Mouse (Mus musculus): Measurements from ENCODE around the gene Rpp25. TPM values are rescaled to one million over a fixed set of nuclear protein-coding genes. Genes with fewer than 3 reads are reported as not detected.

Gene Rpp25
- total RNA-seq (2015; ENCODE audit: low replicate concordance) (not detected in 2 replicates), total RNA-seq (2017; ENCODE audit: low replicate concordance) (not detected in 2 replicates)

DNA sequence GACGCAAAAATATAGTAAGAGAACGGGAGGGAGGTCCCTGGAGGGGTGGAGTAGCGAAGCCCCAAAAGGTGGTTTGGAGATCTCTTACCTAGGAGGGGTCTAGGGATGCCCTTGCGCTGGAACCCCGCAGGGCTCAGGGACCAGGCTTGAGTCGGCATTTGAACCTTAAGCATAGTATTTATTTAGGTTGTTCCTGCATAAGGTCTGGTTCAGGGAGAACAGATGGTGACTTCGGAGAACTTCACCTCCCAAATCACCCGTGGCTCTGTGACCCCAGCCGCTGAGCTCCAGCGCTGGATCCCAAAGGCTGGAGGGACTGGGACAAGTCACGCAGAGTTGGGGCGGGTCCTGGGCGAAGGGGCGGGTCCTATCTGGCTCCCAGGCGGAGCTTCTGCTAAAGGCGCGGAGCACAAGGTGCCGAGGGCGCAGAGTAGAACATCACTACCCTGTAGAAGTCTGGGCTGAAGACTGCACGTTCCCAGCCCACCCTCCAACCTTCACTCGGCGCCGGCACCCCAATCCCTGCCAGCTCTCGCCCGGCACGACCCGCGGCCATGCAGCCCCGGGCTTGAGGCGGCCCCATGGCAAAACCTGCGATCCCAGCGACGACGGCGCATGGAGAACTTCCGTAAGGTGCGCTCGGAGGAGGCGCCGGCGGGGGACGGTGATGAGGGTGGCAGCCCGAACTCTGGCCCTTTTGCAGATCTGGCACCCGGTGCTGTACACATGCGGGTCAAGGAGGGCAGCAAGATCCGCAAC lies at the start of gene Rpp25:
Gene Rpp25, plus strand, starts transcription at position 405 of the 759 bp plus-strand sequence.
- no peak for ATAC-seq (replicated peaks; ENCODE audit: low FRiP score, poor library complexity, severe bottlenecking)

DNA sequence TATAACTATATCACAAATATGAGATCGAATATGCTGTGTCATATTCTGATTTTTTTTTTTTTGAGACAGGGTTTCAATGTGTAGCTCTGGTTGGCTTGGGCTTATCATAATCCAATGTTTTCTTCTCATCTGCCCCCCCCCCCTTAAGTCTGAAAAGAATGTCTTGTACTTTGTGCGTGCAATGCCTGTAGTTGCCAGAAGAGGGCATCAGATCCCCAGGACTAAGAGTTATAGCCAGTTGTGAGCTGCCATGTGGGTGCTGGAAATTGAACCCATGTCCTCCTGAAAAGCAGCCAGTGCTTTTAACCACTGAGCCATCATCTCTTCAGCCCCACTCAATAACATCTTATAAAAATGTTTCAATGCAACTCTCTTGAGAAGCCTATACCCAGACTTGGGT lies 44.1 kb upstream of the Rpp25 start:
- peak; percentile 61; the same call in 1 of the 2 replicates for ATAC-seq (replicated peaks; ENCODE audit: low FRiP score, poor library complexity, severe bottlenecking)

DNA sequence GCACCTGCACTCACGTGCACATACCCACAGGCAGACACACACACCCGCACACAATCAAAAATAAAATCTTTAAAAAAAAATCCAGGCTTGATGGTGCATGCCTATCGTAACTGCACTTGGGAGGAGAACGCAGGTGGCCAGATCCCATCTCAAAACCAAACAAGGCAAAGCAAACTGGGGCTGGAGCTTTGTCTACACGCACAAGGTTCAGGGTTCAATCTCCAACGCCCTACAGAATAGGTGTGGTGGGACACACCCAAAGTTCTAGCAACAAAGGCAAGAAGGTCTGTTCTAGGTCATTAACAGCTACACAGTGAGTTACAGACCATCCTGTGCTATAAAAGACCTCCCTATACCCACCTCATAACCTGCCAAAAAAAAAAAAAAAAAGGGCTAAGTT lies 41.0 kb upstream of the Rpp25 start:
- ATAC-seq (replicated peaks; ENCODE audit: low FRiP score, poor library complexity, severe bottlenecking) = no peak

DNA sequence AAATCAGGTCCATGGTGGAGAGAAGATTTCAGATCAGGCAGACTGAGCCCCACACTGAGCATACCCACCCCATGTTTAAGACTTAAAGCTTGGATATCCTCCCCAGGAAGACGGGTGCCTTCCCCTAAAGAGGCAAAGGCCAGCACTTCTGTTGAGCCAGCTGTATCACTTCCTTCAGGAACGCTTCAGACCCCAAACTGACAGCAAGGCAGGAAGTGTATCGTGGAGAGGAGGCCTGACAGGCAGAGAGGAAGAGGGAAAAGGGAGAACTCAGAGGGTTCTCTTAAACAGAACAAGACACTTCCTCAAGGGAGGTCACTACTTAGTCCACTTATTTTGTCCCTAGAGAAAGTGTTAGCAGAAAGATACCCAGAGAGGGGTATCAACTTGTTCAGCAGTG lies 37.7 kb upstream of the Rpp25 start:
- ATAC-seq (replicated peaks; ENCODE audit: low FRiP score, poor library complexity, severe bottlenecking) = no peak

DNA sequence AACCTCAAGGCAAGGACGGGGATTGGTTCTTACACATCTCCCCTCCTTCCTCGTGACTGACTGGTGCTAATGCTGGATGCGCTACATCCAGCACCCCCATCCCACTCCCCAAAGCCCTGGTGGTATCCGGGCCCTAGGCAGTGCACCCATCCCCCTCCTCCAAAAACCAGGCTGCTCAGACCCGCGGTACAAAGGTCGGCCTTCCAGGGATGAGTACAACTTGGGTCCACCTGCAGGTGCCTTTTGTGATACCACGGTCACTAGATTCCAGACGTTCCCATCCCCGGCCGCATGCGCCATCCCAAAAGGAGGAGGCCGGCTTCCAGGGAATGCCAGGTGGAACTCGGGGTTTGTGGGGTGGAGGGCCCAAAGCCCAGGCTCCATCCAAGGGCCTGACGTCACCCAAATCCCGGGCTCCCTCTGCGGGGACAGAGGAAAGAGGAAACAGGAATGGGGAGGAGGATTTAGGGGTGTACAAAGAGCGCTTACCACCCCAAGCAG lies 36.5 kb upstream of the Rpp25 start:
- ATAC-seq (replicated peaks; ENCODE audit: low FRiP score, poor library complexity, severe bottlenecking) = no peak

DNA sequence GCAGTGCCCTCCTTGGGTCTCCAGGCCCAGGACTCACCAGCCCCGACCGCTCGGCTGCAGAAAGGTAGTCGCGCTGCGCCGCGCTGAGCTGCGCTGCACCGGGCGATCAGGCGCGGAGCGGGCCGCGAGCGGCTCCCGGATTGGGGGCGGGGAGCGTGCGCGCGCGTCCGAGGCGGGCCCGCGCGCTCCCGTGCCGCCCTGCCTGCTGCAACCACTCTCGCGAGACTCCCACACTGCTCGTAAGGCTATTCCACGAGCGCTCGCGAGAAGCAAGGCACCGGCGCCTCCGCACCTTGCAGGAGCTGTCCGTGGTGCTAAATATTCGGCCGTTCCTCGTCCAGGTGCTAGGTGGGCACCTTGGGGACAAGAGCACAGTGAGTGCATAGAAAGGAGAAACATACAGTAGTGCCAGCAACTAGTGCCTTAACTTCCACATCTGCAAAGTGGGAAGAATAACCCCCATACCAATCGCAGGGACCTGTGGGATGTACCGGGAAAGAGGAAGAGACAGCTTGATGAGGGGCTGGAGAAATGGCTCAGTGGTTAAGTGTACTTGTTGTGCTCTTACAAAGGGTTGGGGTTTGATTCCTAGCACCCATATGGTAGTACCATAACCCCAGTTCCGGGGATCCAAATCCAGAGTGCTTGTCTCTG lies 35.8 kb upstream of the Rpp25 start, which contains the start of gene Scamp5:
Gene Scamp5, minus strand, starts transcription at position 165 of the 654 bp plus-strand sequence.
- ATAC-seq (replicated peaks; ENCODE audit: low FRiP score, poor library complexity, severe bottlenecking) = no peak

DNA sequence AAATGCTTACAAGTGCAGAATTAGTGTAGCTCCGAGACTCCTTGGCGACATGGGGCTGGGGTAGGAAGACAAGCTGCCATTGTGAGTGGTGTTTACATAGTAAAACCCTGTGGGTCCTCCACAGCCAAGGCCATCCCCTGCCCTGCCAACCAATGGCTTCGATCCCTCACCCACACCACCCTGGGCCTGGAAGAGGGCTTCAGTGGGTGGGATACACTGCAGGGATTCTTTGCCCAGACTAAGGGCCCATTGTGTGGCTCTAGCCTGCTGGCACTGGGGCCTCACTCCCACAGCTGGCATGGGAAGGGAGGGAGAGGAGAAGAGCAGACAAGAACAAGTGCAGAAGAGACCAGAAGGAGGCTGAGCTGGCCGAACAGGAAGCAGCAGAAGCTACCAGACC lies 34.9 kb upstream of the Rpp25 start:
- ATAC-seq (replicated peaks; ENCODE audit: low FRiP score, poor library complexity, severe bottlenecking) = no peak

DNA sequence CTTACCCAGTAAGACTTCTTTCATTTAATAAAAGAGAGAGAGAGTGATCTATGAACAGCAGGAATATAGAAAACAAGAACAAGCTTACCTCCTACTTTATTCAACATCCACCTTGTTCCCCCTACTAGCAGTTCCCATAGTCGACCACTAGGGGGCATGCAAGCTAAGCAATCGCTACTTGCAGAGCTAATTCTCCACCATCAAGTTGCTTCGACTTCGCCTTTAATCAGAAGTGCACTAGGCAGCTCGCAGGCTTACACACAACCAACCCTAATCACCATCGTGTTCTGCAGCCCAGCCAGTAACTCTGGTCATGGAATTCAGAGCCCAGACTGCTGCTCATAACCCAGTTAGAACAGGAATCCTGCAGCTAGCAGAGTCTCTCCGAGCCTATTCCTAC lies 18.1 kb upstream of the Rpp25 start:
- peak; percentile 94 for ATAC-seq (replicated peaks; ENCODE audit: low FRiP score, poor library complexity, severe bottlenecking)

DNA sequence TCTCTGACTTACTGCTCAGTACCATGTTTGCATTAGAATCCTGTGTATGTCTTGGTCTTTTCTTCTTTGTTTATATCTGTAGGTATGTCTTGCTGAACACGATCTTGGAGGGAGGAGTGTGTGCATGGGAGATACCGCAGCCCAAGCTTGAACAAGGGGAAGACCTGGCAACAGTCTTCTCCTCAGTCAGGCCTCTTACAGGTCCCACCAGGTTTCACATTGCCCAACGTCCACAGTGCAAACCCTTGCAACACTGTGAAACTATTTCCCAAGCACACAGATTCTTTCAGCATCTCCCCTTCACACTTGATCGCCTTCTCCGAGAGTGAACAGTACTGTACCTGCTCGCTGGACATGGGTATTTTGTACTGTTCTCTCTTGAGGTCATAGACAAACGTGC lies 16.0 kb upstream of the Rpp25 start:
- ATAC-seq (replicated peaks; ENCODE audit: low FRiP score, poor library complexity, severe bottlenecking) = no peak

DNA sequence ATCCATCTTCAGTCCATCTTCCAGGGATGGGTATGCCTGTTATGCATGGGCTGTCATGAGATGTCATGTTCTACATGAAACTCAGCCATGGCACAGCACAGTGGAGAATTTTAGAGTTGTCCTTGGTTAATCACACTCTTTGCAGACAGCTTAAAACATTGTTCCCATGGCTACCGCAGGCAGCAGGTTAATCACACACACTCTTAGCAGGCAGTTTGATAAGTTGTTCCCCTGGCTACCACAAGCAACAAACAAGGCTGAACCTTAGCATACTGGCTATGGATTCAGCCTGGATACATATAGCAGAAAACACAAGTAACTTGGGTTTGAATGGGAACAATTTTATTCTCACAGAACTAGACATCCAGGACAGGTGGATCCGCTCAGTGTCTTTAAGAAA lies 10.3 kb upstream of the Rpp25 start:
- ATAC-seq (replicated peaks; ENCODE audit: low FRiP score, poor library complexity, severe bottlenecking) = 0 out of 2 replicates have a peak, but pooled peaks have one; percentile 43

DNA sequence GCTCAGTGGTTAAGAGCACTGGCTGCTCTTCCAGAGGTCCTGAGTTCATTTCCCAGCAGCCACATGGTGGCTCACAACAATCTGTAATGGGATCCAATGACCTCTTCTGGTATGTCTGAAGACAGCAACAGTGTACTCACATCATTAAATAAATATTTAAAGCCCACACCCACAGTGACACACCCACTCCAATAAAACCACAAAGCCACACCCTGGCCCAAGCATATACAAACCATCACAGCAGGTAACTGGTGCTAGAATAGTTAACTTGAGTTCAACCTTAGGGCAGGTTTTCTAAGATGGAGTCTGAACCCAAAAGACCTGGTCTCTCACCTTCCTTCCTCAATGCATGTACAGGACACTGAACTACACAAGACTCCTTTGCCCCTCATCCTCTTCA lies 8.9 kb upstream of the Rpp25 start:
- ATAC-seq (replicated peaks; ENCODE audit: low FRiP score, poor library complexity, severe bottlenecking) = no peak

DNA sequence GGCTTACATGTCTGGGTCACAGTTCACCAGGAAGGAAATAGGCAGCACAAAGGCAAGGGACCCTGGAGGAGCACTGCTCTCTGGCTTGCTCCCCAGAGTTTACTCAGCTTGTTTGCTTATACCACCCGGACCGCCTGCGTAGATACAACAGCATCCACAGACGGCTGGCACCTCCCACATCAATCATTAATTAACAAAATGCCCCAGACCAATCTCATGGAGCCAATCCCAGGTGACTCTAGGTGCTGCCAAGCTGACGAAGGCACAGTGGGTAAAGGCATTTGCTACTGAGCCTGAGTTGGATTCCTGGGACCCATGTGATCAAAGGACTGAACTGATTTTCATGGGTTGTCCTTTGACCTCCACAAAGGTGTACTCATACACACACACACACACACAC lies 6.6 kb upstream of the Rpp25 start:
- no peak for ATAC-seq (replicated peaks; ENCODE audit: low FRiP score, poor library complexity, severe bottlenecking)

DNA sequence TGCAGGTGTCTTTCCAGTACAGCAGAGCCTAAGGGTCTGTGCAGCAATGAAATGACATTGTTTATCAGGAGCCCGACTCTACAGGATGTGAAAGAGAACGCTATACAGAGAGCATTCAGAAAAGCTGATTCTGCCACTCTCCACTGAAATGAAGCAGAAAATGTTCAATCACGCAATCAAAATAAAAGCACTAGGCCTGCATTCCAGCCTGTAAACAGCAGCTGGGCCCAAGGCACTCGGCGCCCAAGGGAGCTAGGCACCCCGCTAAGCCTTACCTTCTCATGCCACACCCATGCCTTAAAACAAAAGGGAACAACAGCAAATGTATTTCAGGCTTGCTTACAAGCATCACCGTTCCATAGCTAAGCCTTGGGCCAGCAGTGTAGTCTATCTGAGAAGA lies 5.3 kb upstream of the Rpp25 start:
- no peak for ATAC-seq (replicated peaks; ENCODE audit: low FRiP score, poor library complexity, severe bottlenecking)

DNA sequence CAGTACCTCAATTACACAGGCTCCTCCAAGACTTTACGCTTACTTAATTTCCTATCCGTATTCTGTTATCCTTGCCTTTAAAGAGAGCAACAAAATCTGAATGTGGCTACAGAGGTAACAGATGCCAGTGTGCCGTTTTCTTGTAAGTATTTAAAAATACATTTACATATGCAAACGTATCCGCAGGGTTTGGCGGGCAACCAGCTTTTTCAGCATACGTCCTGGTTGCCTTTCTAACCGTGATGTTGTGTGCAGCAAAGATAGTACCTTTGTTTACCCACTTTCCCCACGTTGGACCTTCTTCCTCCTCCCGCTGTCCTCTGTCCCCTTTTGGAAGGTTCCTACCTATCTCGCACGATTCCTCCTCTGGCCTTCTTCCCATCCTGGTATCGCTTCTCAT lies 2.4 kb upstream of the Rpp25 start:
- no peak for ATAC-seq (replicated peaks; ENCODE audit: low FRiP score, poor library complexity, severe bottlenecking)

DNA sequence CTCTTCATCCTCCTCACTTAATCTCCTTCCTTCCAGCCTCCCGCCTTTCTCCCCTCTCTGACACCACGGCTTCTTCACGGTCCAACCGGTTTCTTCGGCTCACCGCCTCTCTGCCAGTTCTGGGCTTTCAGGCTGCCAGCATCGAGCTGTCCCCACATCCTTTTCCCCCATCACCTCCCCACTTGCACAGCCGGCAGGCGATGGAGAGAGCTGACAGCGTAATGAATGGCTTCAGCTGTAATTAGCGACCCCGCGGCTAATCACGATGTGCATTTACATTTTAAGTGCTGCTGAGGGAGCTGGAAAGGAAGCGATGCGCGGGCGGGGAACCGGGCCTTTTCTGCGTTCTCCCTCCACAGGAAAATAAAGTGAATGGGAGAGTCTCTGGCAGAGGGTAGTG lies 2.0 kb upstream of the Rpp25 start:
- ATAC-seq (replicated peaks; ENCODE audit: low FRiP score, poor library complexity, severe bottlenecking) = no peak

DNA sequence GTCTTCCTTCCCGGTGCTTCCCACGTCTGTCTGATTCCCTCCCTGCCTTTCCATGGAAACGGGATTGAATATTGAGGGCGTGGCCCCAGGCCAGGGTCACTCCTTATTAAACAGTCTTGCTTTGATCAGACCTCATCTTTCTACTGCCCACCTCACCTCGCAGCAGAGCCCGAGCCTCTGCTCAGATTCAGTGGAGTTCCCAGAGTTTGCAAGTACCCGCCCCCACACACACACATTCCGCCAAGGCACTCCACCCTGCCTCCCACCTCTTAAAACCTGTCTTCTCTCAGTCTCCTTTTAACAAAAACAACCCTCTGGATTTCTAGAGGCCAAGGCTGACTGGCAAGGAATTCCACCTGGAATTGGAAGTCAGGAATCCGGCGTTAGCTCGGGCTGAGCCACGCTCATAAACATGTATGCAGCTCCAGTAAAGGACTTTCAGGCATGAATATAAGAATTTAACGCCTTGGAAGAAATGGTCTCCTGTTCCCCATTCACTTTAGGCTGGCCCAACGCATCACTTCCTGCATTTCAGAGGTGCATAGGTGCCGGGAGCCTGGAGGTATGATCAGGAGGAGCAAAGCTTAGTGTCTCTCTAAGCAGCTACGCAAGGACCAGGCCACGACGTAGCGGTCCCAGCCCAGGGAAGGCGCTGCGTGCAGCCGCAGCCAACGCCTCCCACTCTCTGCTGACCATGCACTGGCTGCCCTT lies 760 bp upstream of the Rpp25 start:
- no peak for ATAC-seq (replicated peaks; ENCODE audit: low FRiP score, poor library complexity, severe bottlenecking)

DNA sequence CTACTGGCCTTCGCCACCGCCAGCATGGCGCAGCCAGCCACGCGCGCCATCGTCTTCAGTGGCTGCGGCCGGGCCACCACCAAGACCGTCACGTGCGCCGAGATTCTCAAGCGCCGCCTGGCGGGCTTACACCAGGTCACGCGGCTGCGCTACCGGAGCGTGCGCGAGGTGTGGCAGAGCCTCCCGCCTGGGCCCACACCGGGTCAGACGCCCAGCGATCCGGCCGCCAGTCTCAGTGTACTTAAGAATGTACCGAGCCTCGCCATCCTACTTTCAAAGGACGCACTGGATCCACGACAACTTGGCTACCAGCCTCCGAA lies 515 bp downstream of the Rpp25 start:
- peak; percentile 38; the same call in 1 of the 2 replicates for ATAC-seq (replicated peaks; ENCODE audit: low FRiP score, poor library complexity, severe bottlenecking)

DNA sequence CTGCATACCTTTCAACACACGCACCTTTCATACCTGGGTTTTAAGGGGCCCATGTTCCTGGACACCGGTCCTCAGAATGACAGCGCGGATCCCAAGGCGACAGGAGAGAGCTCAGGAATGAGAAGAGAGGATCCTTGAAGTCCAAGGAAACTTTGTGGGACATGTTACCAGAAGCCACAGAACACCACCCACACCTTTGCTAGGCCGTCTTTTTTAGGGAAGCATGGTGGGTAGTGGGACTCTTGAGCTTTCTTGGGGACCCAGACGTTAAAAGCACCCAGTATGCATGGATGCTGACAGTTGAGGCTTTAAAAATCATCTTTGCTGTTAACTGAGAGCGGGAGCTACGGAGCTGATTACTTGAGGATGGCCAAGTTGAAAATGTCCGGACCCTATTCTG lies 1.1 kb downstream of the Rpp25 start:
- no peak for ATAC-seq (replicated peaks; ENCODE audit: low FRiP score, poor library complexity, severe bottlenecking)

DNA sequence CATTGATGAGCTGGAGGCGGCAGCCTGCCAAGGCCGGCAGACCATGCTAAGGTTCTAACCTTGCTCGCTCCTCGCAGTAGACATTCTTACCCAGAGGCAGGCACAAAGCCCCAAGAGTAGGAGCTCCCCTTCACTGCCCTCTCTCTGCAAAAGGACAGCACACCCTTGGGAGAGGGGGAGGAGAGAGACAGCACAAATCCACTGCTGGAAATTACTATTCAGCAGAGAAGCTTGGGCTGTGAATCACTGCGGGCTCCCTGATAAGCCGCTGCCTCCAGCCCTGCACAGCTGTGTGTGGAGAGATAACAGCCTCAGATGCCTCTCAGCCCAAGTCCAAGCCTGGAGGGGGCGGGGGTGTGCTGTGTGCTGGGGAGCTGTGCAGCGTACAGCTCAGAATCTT lies 1.9 kb downstream of the Rpp25 start:
- peak; percentile 94 for ATAC-seq (replicated peaks; ENCODE audit: low FRiP score, poor library complexity, severe bottlenecking)

DNA sequence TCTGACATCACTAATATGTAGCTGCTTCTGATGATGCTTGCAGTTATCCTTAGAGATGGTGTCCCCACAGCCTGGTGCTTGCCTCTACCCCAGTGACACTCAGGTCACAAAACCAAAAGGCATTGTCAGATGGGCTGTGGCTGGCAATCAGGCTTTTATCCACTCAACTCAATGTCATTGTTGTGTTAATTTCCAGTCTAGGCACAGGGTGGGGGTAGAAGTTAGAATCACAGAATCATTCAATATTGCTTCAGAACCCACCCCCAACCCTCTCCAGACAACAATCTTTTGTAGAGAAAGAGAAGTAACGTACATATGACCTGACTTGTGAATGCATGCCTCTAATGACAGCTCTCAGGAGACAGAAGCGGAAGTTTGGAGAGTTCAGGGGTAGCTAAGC lies 6.8 kb downstream of the Rpp25 start:
- ATAC-seq (replicated peaks; ENCODE audit: low FRiP score, poor library complexity, severe bottlenecking) = no peak

DNA sequence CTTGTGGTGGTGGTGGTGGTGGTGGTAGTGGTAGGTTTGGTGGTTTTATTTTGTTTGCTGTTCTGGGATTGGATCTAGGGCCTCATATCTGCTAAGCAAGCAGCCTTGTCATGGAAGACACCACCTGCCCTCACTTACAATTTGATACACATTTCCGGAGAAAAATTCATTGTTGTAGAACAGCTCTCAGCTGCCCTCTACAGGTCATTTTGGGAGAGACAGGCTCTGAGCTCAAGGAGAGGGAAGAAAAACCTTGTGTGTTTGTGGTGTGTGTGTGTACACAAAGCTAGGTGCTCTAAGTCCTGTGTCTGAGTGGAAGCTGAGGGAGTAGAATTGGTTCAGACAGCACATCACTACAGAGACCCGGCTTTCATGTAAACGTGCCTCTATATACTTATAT lies 13.3 kb downstream of the Rpp25 start:
- ATAC-seq (replicated peaks; ENCODE audit: low FRiP score, poor library complexity, severe bottlenecking) = peak; percentile 49; the same call in 1 of the 2 replicates

Data from erythroblast, adult 5-6 weeks (primary cell).